Mouse (Mus musculus): ENCODE measurements around the gene A3galt2.

A3galt2 gene

GRCm38 (mm10) chr4:128755064-128755463, at the start of gene A3galt2:
Gene A3galt2, plus strand, starts transcription at chr4:128755364.
- no peak for DNase-seq (ENCODE audit: low spot score in 2 of 2)

- peak in 1 of 2 experiments; percentile 47 for DNase-seq (ENCODE audit: low spot score in 2 of 2)
These were observed 48.5 kb upstream of the A3galt2 start for GRCm38 (mm10) chr4:128706626-128707025.

- no peak for DNase-seq (ENCODE audit: low spot score in 2 of 2)
These were observed 47.8 kb upstream of the A3galt2 start for GRCm38 (mm10) chr4:128707384-128707783.

- DNase-seq (ENCODE audit: low spot score in 2 of 2) = peak in 1 of 2 experiments; percentile 35
These were observed 45.9 kb upstream of the A3galt2 start for GRCm38 (mm10) chr4:128709061-128709780.

GRCm38 (mm10) chr4:128709781-128710166, 45.4 kb upstream of the A3galt2 start:
- DNase-seq (ENCODE audit: low spot score in 2 of 2) = no peak

- peak in 1 of 2 experiments; percentile 46 for DNase-seq (ENCODE audit: low spot score in 2 of 2)
These were observed 44.9 kb upstream of the A3galt2 start for GRCm38 (mm10) chr4:128710286-128710685.

- DNase-seq (ENCODE audit: low spot score in 2 of 2) = no peak
These were observed 44.4 kb upstream of the A3galt2 start for GRCm38 (mm10) chr4:128710800-128711199.

GRCm38 (mm10) chr4:128711455-128712135, 43.6 kb upstream of the A3galt2 start:
- DNase-seq (ENCODE audit: low spot score in 2 of 2) = peak; percentile 93 to 97

- peak in 1 of 2 experiments; percentile 21 for DNase-seq (ENCODE audit: low spot score in 2 of 2)
These were observed 43.0 kb upstream of the A3galt2 start for GRCm38 (mm10) chr4:128712136-128712655.

- no peak for DNase-seq (ENCODE audit: low spot score in 2 of 2)
These were observed 42.2 kb upstream of the A3galt2 start for GRCm38 (mm10) chr4:128712941-128713340.

- DNase-seq (ENCODE audit: low spot score in 2 of 2) = peak; percentile 38 to 74
These were observed 39.6 kb upstream of the A3galt2 start for GRCm38 (mm10) chr4:128715241-128716204.

GRCm38 (mm10) chr4:128716279-128716678, 38.9 kb upstream of the A3galt2 start:
- DNase-seq (ENCODE audit: low spot score in 2 of 2) = no peak

GRCm38 (mm10) chr4:128716731-128717130, 38.4 kb upstream of the A3galt2 start:
- no peak for DNase-seq (ENCODE audit: low spot score in 2 of 2)

- no peak for DNase-seq (ENCODE audit: low spot score in 2 of 2)
These were observed 35.1 kb upstream of the A3galt2 start for GRCm38 (mm10) chr4:128720110-128720509.

- peak in 1 of 2 experiments; percentile 54 for DNase-seq (ENCODE audit: low spot score in 2 of 2)
These were observed 34.0 kb upstream of the A3galt2 start for GRCm38 (mm10) chr4:128721061-128721648.

GRCm38 (mm10) chr4:128721761-128722160, 33.4 kb upstream of the A3galt2 start:
- DNase-seq (ENCODE audit: low spot score in 2 of 2) = no peak

GRCm38 (mm10) chr4:128722932-128723331, 32.2 kb upstream of the A3galt2 start:
- DNase-seq (ENCODE audit: low spot score in 2 of 2) = no peak

GRCm38 (mm10) chr4:128723431-128723830, 31.7 kb upstream of the A3galt2 start:
- DNase-seq (ENCODE audit: low spot score in 2 of 2) = no peak

- no peak for DNase-seq (ENCODE audit: low spot score in 2 of 2)
These were observed 31.1 kb upstream of the A3galt2 start for GRCm38 (mm10) chr4:128724059-128724458.

- DNase-seq (ENCODE audit: low spot score in 2 of 2) = peak; percentile 47 to 84
These were observed 28.0 kb upstream of the A3galt2 start for GRCm38 (mm10) chr4:128727019-128727720.
